Mouse (Mus musculus) neural tube, embryonic 11.5 days (tissue): Measurements from ENCODE around the gene Tcf12. TPM values are rescaled to one million over a fixed set of nuclear protein-coding genes. Genes with fewer than 3 reads are reported as not detected.
A peak's percentile ranks its signal among the peaks of the same experiment; 100 is the strongest.

Source experiments
- ATAC-seq: fragments of 200-750 bp; cut with Nextera tagmentation; 2 replicates; pipeline ENCODE4 v1.8.0; 2017; ENCODE audit warnings: moderate number of reproducible peaks, mild to moderate bottlenecking, moderate TSS enrichment, moderate library complexity; ENCODE audit not compliant: insufficient read depth, low FRiP score, low TSS enrichment
- DNase-seq: peaks from one replicate; pipeline ENCODE4 v3.0.0-alpha.2; 2015; ENCODE audit warnings: low spot score
- H3K27ac ChIP-seq: fragments of 300-500 bp; sonication (generic); 2 replicates; pipeline ENCODE4 v1.5.1; 2014; ENCODE audit warnings: low read depth, mild to moderate bottlenecking, low read length
- H3K27me3 ChIP-seq: fragments of 300-500 bp; sonication (generic); 2 replicates; pipeline ENCODE4 v1.6.1; 2014; ENCODE audit warnings: mild to moderate bottlenecking, low read length, mixed read lengths; ENCODE audit not compliant: control insufficient read depth, insufficient read depth
- H3K36me3 ChIP-seq: fragments of 300-500 bp; sonication (generic); 2 replicates; pipeline ENCODE4 v1.6.1; 2014; ENCODE audit warnings: mild to moderate bottlenecking, low read length, moderate library complexity, mixed read lengths; ENCODE audit not compliant: control insufficient read depth, insufficient read depth
- H3K4me1 ChIP-seq: fragments of 300-500 bp; sonication (generic); 2 replicates; pipeline ENCODE4 v1.6.1; 2014; ENCODE audit warnings: low read length, mixed read lengths; ENCODE audit not compliant: control insufficient read depth, insufficient read depth
- H3K4me2 ChIP-seq: fragments of 300-500 bp; sonication (generic); 2 replicates; pipeline ENCODE4 v1.6.1; 2014; ENCODE audit warnings: low read depth, mild to moderate bottlenecking, moderate library complexity
- H3K4me3 ChIP-seq: fragments of 300-500 bp; sonication (generic); 2 replicates; pipeline ENCODE4 v1.5.1; 2014; ENCODE audit warnings: low read depth, low read length
- H3K9ac ChIP-seq: fragments of 300-500 bp; sonication (generic); 2 replicates; pipeline ENCODE4 v1.6.1; 2014; ENCODE audit warnings: mild to moderate bottlenecking, low read length
- H3K9me3 ChIP-seq: fragments of 300-500 bp; sonication (generic); 2 replicates; pipeline ENCODE4 v1.6.1; 2016; ENCODE audit warnings: low read length; ENCODE audit not compliant: control insufficient read depth
- WGBS: fragments of 180-500 bp; shearing (Covaris S2); extraction: QIAGEN DNeasy Blood & Tissue Kit; methylation state at CpG from one replicate; pipeline ENCODE4 v1.1.7; 2014; 5-methylcytosine and 5-hydroxymethylcytosine counted together
- polyA plus RNA-seq: library from polyadenylated mRNA; unstranded; fragments of >200 nt; fragmentation: Nextera tagmentation; extraction: Ambion mirVana; gene quantifications from 2 replicates; pipeline ENCODE4 v1.2.1, GENCODE M21; 2014

Tcf12 gene
- polyA plus RNA-seq, 1 experiment from 2014 or later = 209 TPM

- H3K9me3 ChIP-seq = no peaks in the 10 kb centered on the region
- H3K4me2 ChIP-seq = no peak overlapping the region
- no peak overlapping the region for H3K27ac ChIP-seq
- H3K36me3 ChIP-seq = no peaks in the 10 kb centered on the region
- no peak overlapping the region for H3K9ac ChIP-seq
- peaks cover 16% of the 10 kb centered on the region for H3K4me1 ChIP-seq
- DNase-seq (no peak), ATAC-seq (no peak)
- WGBS = 88% methylated on average over 3 of the region's 3 CpGs
- H3K4me3 ChIP-seq = no peak overlapping the region
- H3K27me3 ChIP-seq = no peaks in the 10 kb centered on the region
Observed at GRCm38 (mm10) chr9:71981071-71981470, 130.6 kb downstream of the Tcf12 start.

- no peak overlapping the region for H3K4me3 ChIP-seq
- no peaks in the 10 kb centered on the region for H3K9me3 ChIP-seq
- no peak overlapping the region for H3K27ac ChIP-seq
- peaks cover 19% of the 10 kb centered on the region for H3K4me1 ChIP-seq
- H3K27me3 ChIP-seq = no peaks in the 10 kb centered on the region
- no peaks in the 10 kb centered on the region for H3K36me3 ChIP-seq
- WGBS = 23% methylated on average over 2 of the region's 2 CpGs
- DNase-seq (no peak), ATAC-seq (no peak)
- no peak overlapping the region for H3K9ac ChIP-seq
- no peak overlapping the region for H3K4me2 ChIP-seq
Observed at GRCm38 (mm10) chr9:71980579-71980978, 131.1 kb downstream of the Tcf12 start.

GRCm38 (mm10) chr9:71978886-71979285 lies 132.8 kb downstream of the Tcf12 start:
- Histone ChIP-seq H3K36me3 (no peaks in the 10 kb centered on the region), H3K27me3 (no peaks in the 10 kb centered on the region), H3K4me1 (peaks cover 28% of the 10 kb centered on the region), H3K4me2 (no peak overlapping the region), H3K4me3 (no peak overlapping the region), H3K9me3 (no peaks in the 10 kb centered on the region), H3K27ac (no peak overlapping the region), H3K9ac (no peak overlapping the region)
- 61% methylated on average over 3 of the region's 3 CpGs for WGBS
- ATAC-seq (no peak), DNase-seq (no peak)

- Histone ChIP-seq H3K4me1 (peaks cover 31% of the 10 kb centered on the region), H3K9me3 (no peaks in the 10 kb centered on the region), H3K27me3 (no peaks in the 10 kb centered on the region), H3K4me3 (no peak overlapping the region), H3K4me2 (no peak overlapping the region), H3K36me3 (no peaks in the 10 kb centered on the region), H3K27ac (peak overlapping the region; percentile 47; the same call in 1 of the 2 replicates), H3K9ac (no peak overlapping the region)
- DNase-seq (peak; percentile 89), ATAC-seq (peak; percentile 96)
- WGBS = 16% methylated on average over 6 of the region's 6 CpGs
Observed at GRCm38 (mm10) chr9:71976034-71976433, 135.6 kb downstream of the Tcf12 start.

- H3K27ac ChIP-seq = no peak overlapping the region
- H3K4me3 ChIP-seq = no peak overlapping the region
- ATAC-seq (no peak), DNase-seq (peak; percentile 24)
- H3K4me2 ChIP-seq = no peak overlapping the region
- H3K9ac ChIP-seq = no peak overlapping the region
- H3K4me1 ChIP-seq = peaks cover 31% of the 10 kb centered on the region
- H3K27me3 ChIP-seq = no peaks in the 10 kb centered on the region
- WGBS = 36% methylated on average over 4 of the region's 4 CpGs
- no peaks in the 10 kb centered on the region for H3K36me3 ChIP-seq
- no peaks in the 10 kb centered on the region for H3K9me3 ChIP-seq
Observed at GRCm38 (mm10) chr9:71975141-71975540, 136.5 kb downstream of the Tcf12 start.

- ATAC-seq (no peak), DNase-seq (peak; percentile 49)
- Histone ChIP-seq H3K27me3 (no peaks in the 10 kb centered on the region), H3K4me2 (no peak overlapping the region), H3K36me3 (no peaks in the 10 kb centered on the region), H3K4me1 (peaks cover 31% of the 10 kb centered on the region), H3K4me3 (no peak overlapping the region), H3K27ac (0 out of 2 replicates have a peak overlapping the region, but pooled peaks have one; percentile 53), H3K9ac (no peak overlapping the region), H3K9me3 (no peaks in the 10 kb centered on the region)
- 8% methylated on average over 2 of the region's 2 CpGs for WGBS
Observed at GRCm38 (mm10) chr9:71974541-71974959, 137.1 kb downstream of the Tcf12 start.

- Histone ChIP-seq H3K4me3 (no peak overlapping the region), H3K27me3 (no peaks in the 10 kb centered on the region), H3K4me2 (no peak overlapping the region), H3K27ac (no peak overlapping the region), H3K9me3 (no peaks in the 10 kb centered on the region), H3K4me1 (no peaks in the 10 kb centered on the region), H3K9ac (no peak overlapping the region), H3K36me3 (no peaks in the 10 kb centered on the region)
- no peak for ATAC-seq
- DNase-seq = no peak
- WGBS = 87% methylated on average over 4 of the region's 4 CpGs
Observed at GRCm38 (mm10) chr9:71964039-71964438, 147.6 kb downstream of the Tcf12 start.

- Histone ChIP-seq H3K27me3 (no peaks in the 10 kb centered on the region), H3K9me3 (no peaks in the 10 kb centered on the region), H3K36me3 (no peaks in the 10 kb centered on the region), H3K27ac (no peak overlapping the region), H3K4me1 (no peaks in the 10 kb centered on the region), H3K4me3 (no peak overlapping the region), H3K9ac (no peak overlapping the region), H3K4me2 (no peak overlapping the region)
- ATAC-seq (no peak), DNase-seq (no peak)
Observed at GRCm38 (mm10) chr9:71960026-71960396, 151.7 kb downstream of the Tcf12 start.

- DNase-seq (peak; percentile 23), ATAC-seq (no peak)
- Histone ChIP-seq H3K27ac (no peak overlapping the region), H3K4me2 (no peak overlapping the region), H3K4me3 (no peak overlapping the region), H3K9ac (no peak overlapping the region), H3K4me1 (no peaks in the 10 kb centered on the region), H3K36me3 (no peaks in the 10 kb centered on the region), H3K27me3 (no peaks in the 10 kb centered on the region), H3K9me3 (no peaks in the 10 kb centered on the region)
- 63% methylated on average over 11 of the region's 11 CpGs for WGBS
Observed at GRCm38 (mm10) chr9:71959259-71960025, 152.2 kb downstream of the Tcf12 start.
